Comparison of ENCODE assay signal across 29 mouse cellular contexts in the genomic region with DNA sequence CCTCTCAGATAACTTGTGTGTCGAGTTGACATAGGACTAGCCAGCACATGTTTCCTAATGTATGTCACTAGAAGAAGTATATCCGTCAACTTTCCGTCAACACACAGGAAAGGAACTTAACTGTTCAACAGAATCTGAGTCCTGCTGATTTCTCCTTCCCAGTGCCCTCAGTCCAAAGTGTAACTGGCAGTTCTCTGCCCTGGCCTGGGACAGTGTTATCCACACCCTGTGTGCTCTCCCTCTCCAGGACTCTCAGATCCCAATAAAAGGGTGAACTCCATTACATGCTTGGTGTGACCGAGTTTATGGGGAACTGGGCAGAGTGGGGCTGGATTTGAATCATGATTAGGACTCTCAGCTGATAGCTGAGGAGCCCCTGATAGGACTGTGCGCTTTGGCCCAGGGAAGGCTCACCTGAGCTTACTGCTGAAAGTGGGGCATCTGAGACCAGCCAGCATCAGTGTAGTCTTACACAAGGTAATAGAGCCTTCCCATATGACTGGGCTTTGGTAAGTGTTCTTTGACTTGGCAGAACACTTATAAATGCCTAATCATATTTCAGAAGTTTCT. TPM values are rescaled to one million over a fixed set of nuclear protein-coding genes. Genes with fewer than 3 reads are reported as not detected.
A peak's percentile ranks its signal among the peaks of the same experiment; 100 is the strongest.
DNase-seq lines count a peak whose midpoint lies in the region; ATAC-seq and TF ChIP-seq lines count a peak whose summit lies in the region.
"Had no signal": no experiment of that assay in that cellular context is flagged by ENCODE, and none has a peak within 500 bp of the region (broad histone marks: within the 10 kb centered on the region; RNA-seq: fewer than 3 reads in every experiment).

No protein-coding gene starts in this region.

- 0 out of 2 replicates have a peak, but pooled peaks cover 2% of the 10 kb centered on the region for H3K4me1 ChIP-seq in heart, embryonic 10.5 days
- no peaks in the 10 kb centered on the region for H3K4me1 ChIP-seq in kidney, embryonic 14.5 days (ENCODE audit: control insufficient read depth, insufficient read depth, low read length)
- H3K4me1 ChIP-seq in kidney, postnatal 0 days (replicated peaks; ENCODE audit: insufficient read depth, low read length), result no peaks in the 10 kb centered on the region
- H3K4me1 ChIP-seq in midbrain, embryonic 11.5 days (ENCODE audit: control insufficient read depth, insufficient read depth, low read length), result no peaks in the 10 kb centered on the region; the same call in 1 of the 2 replicates
- H3K4me1 ChIP-seq in midbrain, embryonic 14.5 days (ENCODE audit: control insufficient read depth, insufficient read depth, low read length), result no peaks in the 10 kb centered on the region
- H3K4me1 ChIP-seq: forebrain, embryonic 13.5 days; heart, embryonic 12.5 days; heart, embryonic 15.5 days; hindbrain, embryonic 13.5 days had no signal

- H3K9me3 ChIP-seq in heart, embryonic 10.5 days, result no peaks in the 10 kb centered on the region
- no peaks in the 10 kb centered on the region for H3K9me3 ChIP-seq in kidney, embryonic 14.5 days (ENCODE audit: control insufficient read depth, low read length)
- H3K9me3 ChIP-seq in kidney, postnatal 0 days (replicated peaks; ENCODE audit: low read length), result no peaks in the 10 kb centered on the region
- no peaks in the 10 kb centered on the region for H3K9me3 ChIP-seq in midbrain, embryonic 11.5 days (ENCODE audit: control insufficient read depth, low read length)
- H3K9me3 ChIP-seq in midbrain, embryonic 14.5 days (ENCODE audit: control insufficient read depth, low read length), result no peaks in the 10 kb centered on the region
- H3K9me3 ChIP-seq: embryonic facial prominence, embryonic 10.5 days; embryonic facial prominence, embryonic 13.5 days; forebrain, embryonic 13.5 days; heart, embryonic 12.5 days; heart, embryonic 15.5 days; hindbrain, embryonic 10.5 days; hindbrain, embryonic 13.5 days had no signal

- 85% methylated on average over 5 of the region's 5 CpGs for whole genome bisulfite sequencing in heart, embryonic 10.5 days
- 80% methylated on average over 5 of the region's 5 CpGs for WGBS in kidney, embryonic 14.5 days
- WGBS in kidney, postnatal 0 days, result 76% methylated on average over 5 of the region's 5 CpGs
- WGBS in midbrain, embryonic 11.5 days, result 86% methylated on average over 5 of the region's 5 CpGs
- 91% methylated on average over 5 of the region's 5 CpGs for whole genome bisulfite sequencing in midbrain, embryonic 14.5 days

- H3K4me3 ChIP-seq in heart, embryonic 10.5 days, result no peak overlapping the region
- H3K4me3 ChIP-seq in kidney, embryonic 14.5 days (ENCODE audit: low read length), result no peak overlapping the region
- no peak overlapping the region for H3K4me3 ChIP-seq in kidney, postnatal 0 days (replicated peaks; ENCODE audit: low read depth, low read length)
- H3K4me3 ChIP-seq in midbrain, embryonic 11.5 days (ENCODE audit: low read depth, low read length), result no peak overlapping the region
- H3K4me3 ChIP-seq in midbrain, embryonic 14.5 days (replicated peaks; ENCODE audit: low read depth, low read length), result no peak overlapping the region
- H3K4me3 ChIP-seq: embryonic facial prominence, embryonic 10.5 days; embryonic facial prominence, embryonic 13.5 days; erythroblast, embryonic 14.5 days; forebrain, embryonic 13.5 days; heart, embryonic 12.5 days; heart, embryonic 15.5 days; hindbrain, embryonic 10.5 days; hindbrain, embryonic 13.5 days had no signal

- H3K4me2 ChIP-seq in kidney, embryonic 14.5 days (replicated peaks; ENCODE audit: low read depth, low read length), result no peak overlapping the region
- H3K4me2 ChIP-seq in kidney, postnatal 0 days (ENCODE audit: low read length), result no peak overlapping the region
- H3K4me2 ChIP-seq in midbrain, embryonic 11.5 days, result no peak overlapping the region
- H3K4me2 ChIP-seq in midbrain, embryonic 14.5 days (ENCODE audit: low read length), result no peak overlapping the region
- H3K4me2 ChIP-seq: embryonic facial prominence, embryonic 13.5 days; forebrain, embryonic 13.5 days; heart, embryonic 12.5 days; heart, embryonic 15.5 days; hindbrain, embryonic 13.5 days had no signal

- H3K36me3 ChIP-seq in heart, embryonic 10.5 days, result peaks cover 37% of the 10 kb centered on the region
- H3K36me3 ChIP-seq in kidney, embryonic 14.5 days (ENCODE audit: control insufficient read depth, insufficient read depth, low read length), result peaks cover 34% of the 10 kb centered on the region
- H3K36me3 ChIP-seq in kidney, postnatal 0 days (ENCODE audit: insufficient read depth, low read length), result peaks cover 23% of the 10 kb centered on the region
- H3K36me3 ChIP-seq in midbrain, embryonic 11.5 days (ENCODE audit: control insufficient read depth, insufficient read depth, low read length), result no peaks in the 10 kb centered on the region
- H3K36me3 ChIP-seq in midbrain, embryonic 14.5 days (ENCODE audit: control insufficient read depth, insufficient read depth, low read length), result peaks cover 32% of the 10 kb centered on the region

- H3K27me3 ChIP-seq in heart, embryonic 10.5 days (ENCODE audit: insufficient read depth, poor library complexity, severe bottlenecking), result no peaks in the 10 kb centered on the region
- no peaks in the 10 kb centered on the region for H3K27me3 ChIP-seq in kidney, embryonic 14.5 days (ENCODE audit: control insufficient read depth, insufficient read depth, low read length)
- no peaks in the 10 kb centered on the region for H3K27me3 ChIP-seq in kidney, postnatal 0 days (ENCODE audit: insufficient read depth, low read length)
- no peaks in the 10 kb centered on the region for H3K27me3 ChIP-seq in midbrain, embryonic 11.5 days (ENCODE audit: control insufficient read depth, insufficient read depth, low read length)
- H3K27me3 ChIP-seq in midbrain, embryonic 14.5 days (ENCODE audit: control insufficient read depth, insufficient read depth, low read length), result no peaks in the 10 kb centered on the region
- H3K27me3 ChIP-seq: embryonic facial prominence, embryonic 13.5 days; forebrain, embryonic 13.5 days; heart, embryonic 12.5 days; heart, embryonic 15.5 days; hindbrain, embryonic 13.5 days had no signal

- ATAC-seq in kidney, embryonic 14.5 days (ENCODE audit: low FRiP score, low TSS enrichment), result no peak
- ATAC-seq in kidney, postnatal 0 days (replicated peaks; ENCODE audit: low FRiP score, low read depth), result peak; percentile 47; the same call in 1 of the 2 replicates
- no peak for ATAC-seq in midbrain, embryonic 11.5 days (ENCODE audit: low FRiP score)
- ATAC-seq in midbrain, embryonic 14.5 days (ENCODE audit: low FRiP score, low TSS enrichment), result no peak
- ATAC-seq: activated CD4-positive, CD25-positive, alpha-beta regulatory T cell, adult 4 months; forebrain, embryonic 13.5 days; forebrain, embryonic 16.5 days had no signal

- peak; percentile 57 for DNase-seq in heart, embryonic 10.5 days (ENCODE audit: low spot score)
- DNase-seq in heart, adult 18-20 months, result no peak
- DNase-seq in kidney, adult 9 months, result peak; percentile 43
- DNase-seq in kidney, postnatal 0 days (ENCODE audit: low spot score), result no peak
- DNase-seq in kidney, postnatal 25 days, result no peak
- peak; percentile 61 for DNase-seq in midbrain, embryonic 11.5 days (ENCODE audit: low spot score, missing footprints)
- no peak for DNase-seq in midbrain, embryonic 14.5 days
- DNase-seq: adrenal gland, adult 8-10 months; adrenal gland, postnatal 25 days; cerebellum, adult 11-12 months; cerebellum, adult 8-10 months; cerebellum, postnatal 10 days; cerebellum, postnatal 36 days; embryo, embryonic 11 days; gastrocnemius, postnatal 10 days; gastrocnemius, postnatal 36 days; heart, postnatal 10 days; heart, postnatal 36 days had no signal

- H3K9ac ChIP-seq in kidney, embryonic 14.5 days (ENCODE audit: low read depth, low read length), result no peak overlapping the region
- H3K9ac ChIP-seq in kidney, postnatal 0 days (ENCODE audit: low read depth, low read length), result no peak overlapping the region
- no peak overlapping the region for H3K9ac ChIP-seq in midbrain, embryonic 11.5 days (ENCODE audit: low read length)
- H3K9ac ChIP-seq in midbrain, embryonic 14.5 days (replicated peaks; ENCODE audit: low read length), result no peak overlapping the region
- H3K9ac ChIP-seq: embryonic facial prominence, embryonic 13.5 days; forebrain, embryonic 13.5 days; heart, embryonic 12.5 days; heart, embryonic 15.5 days; hindbrain, embryonic 13.5 days had no signal

- no peak for TF ChIP-seq CTCF in kidney, postnatal 0 days (IDR thresholded peaks at IDR 0.05; ENCODE audit: low read depth)

- H3K27ac ChIP-seq in heart, embryonic 10.5 days, result no peak overlapping the region
- no peak overlapping the region for H3K27ac ChIP-seq in kidney, embryonic 14.5 days (ENCODE audit: low read depth, low read length)
- H3K27ac ChIP-seq in kidney, postnatal 0 days, result no peak overlapping the region
- H3K27ac ChIP-seq in midbrain, embryonic 11.5 days (ENCODE audit: low read depth, low read length), result no peak overlapping the region
- no peak overlapping the region for H3K27ac ChIP-seq in midbrain, embryonic 14.5 days (replicated peaks; ENCODE audit: low read depth, low read length)
- H3K27ac ChIP-seq: embryonic facial prominence, embryonic 10.5 days; embryonic facial prominence, embryonic 13.5 days; forebrain, embryonic 13.5 days; heart, embryonic 15.5 days; hindbrain, embryonic 10.5 days; hindbrain, embryonic 13.5 days had no signal

RNA-seq across cellular contexts. Expression of a gene that starts 46.3 kb away (rescaled TPM):
- polyA plus RNA-seq in heart, embryonic 10.5 days (2016; fragmentation: Nextera tagmentation; extraction: Ambion mirVana), result 35.5 and 38.6 TPM in 2 replicates
- 10 to 100 TPM; 20.8 to 22.0 TPM for total RNA-seq in heart, adult 18-20 months (2021)
- 34.1 and 49.5 TPM in 2 replicates for polyA plus RNA-seq in kidney, embryonic 14.5 days (2014; fragmentation: Nextera tagmentation; extraction: Ambion mirVana)
- polyA plus RNA-seq in kidney, postnatal 0 days (2015; fragmentation: Nextera tagmentation; extraction: Ambion mirVana), result 32.2 and 33.7 TPM in 2 replicates
- 37.6 and 39.9 TPM in 2 replicates for polyA plus RNA-seq in midbrain, embryonic 11.5 days (2014; fragmentation: Nextera tagmentation; extraction: Ambion mirVana)
- 29.4 and 41.3 TPM in 2 replicates for polyA plus RNA-seq in midbrain, embryonic 14.5 days (2014; fragmentation: Nextera tagmentation; extraction: Ambion mirVana)

Comparison
In these comparisons a context has a peak if more than half of its experiments do, and no peak if none do; other contexts are left out.
1. DNase-seq: peak in heart, embryonic 10.5 days (single experiment), kidney, adult 9 months (single experiment) and midbrain, embryonic 11.5 days (single experiment); none in heart, adult 18-20 months (0 of 2), kidney, postnatal 0 days (single experiment), kidney, postnatal 25 days (0 of 2) and midbrain, embryonic 14.5 days (single experiment).